Mouse (Mus musculus) CH12.LX (cell line): ENCODE data around the gene Slc25a41. TPM values are rescaled to one million over a fixed set of nuclear protein-coding genes. Genes with fewer than 3 reads are reported as not detected.

Experiments used
- DNase-seq: peaks from one replicate; pipeline ENCODE4 v3.0.0-alpha.2; 2013; ENCODE audit errors: extremely low read depth
- H3K27ac ChIP-seq: 2 replicates; pipeline ENCODE4 v1.5.1; 2012; ENCODE audit warnings: low read depth, mild to moderate bottlenecking, control low read depth, moderate library complexity; ENCODE audit not compliant: insufficient read depth
- H3K27me3 ChIP-seq: replicated peaks from 2 replicates; pipeline ENCODE3; 2012; ENCODE audit warnings: inconsistent platforms
- H3K36me3 ChIP-seq, 2 experiments: replicated peaks in 1 of 2; 2 replicates each; pipeline versions ENCODE3 to v1.6.1; 2012; ENCODE audit warnings: inconsistent platforms in 1 of 2, low read length in 1 of 2, mild to moderate bottlenecking in 1 of 2, mixed read lengths in 1 of 2, moderate library complexity in 1 of 2; ENCODE audit not compliant: control insufficient read depth in 1 of 2, insufficient read depth in 1 of 2
- H3K4me1 ChIP-seq, 2 experiments: 2 replicates each; pipeline ENCODE4 v1.6.1; 2012; ENCODE audit warnings: inconsistent platforms in 1 of 2, moderate library complexity in 1 of 2; ENCODE audit not compliant: insufficient read depth in 2 of 2, control insufficient read depth in 1 of 2
- H3K4me2 ChIP-seq: 2 replicates; pipeline ENCODE4 v1.6.1; 2012; ENCODE audit warnings: low read depth, mild to moderate bottlenecking, control low read depth; ENCODE audit not compliant: poor library complexity, insufficient read depth, severe bottlenecking
- H3K4me3 ChIP-seq, 3 experiments: fragments of 150-350 bp in 1 of 3; sonication (generic) in 1 of 3; replicated peaks in 1 of 3; 2 replicates each; pipeline versions ENCODE3 to v1.5.1; 2011 to 2012; ENCODE audit warnings: low read depth in 2 of 3, low read length in 2 of 3, mild to moderate bottlenecking in 2 of 3, moderate library complexity in 2 of 3, control low read depth in 1 of 3, improper control_type of control experiment in 1 of 3, inconsistent platforms in 1 of 3, mixed read lengths in 1 of 3; ENCODE audit not compliant: poor library complexity in 1 of 3
- H3K79me2 ChIP-seq: replicated peaks from 2 replicates; pipeline ENCODE4 v1.6.1; 2012; ENCODE audit warnings: mild to moderate bottlenecking, moderate library complexity; ENCODE audit not compliant: control insufficient read depth, poor library complexity, insufficient read depth, severe bottlenecking; ENCODE audit errors: extremely low read depth
- H3K9ac ChIP-seq: 2 replicates; pipeline ENCODE4 v1.6.1; 2012; ENCODE audit warnings: low read depth, mild to moderate bottlenecking, control low read depth, moderate library complexity; ENCODE audit not compliant: insufficient read depth
- H3K9me3 ChIP-seq: replicated peaks from 2 replicates; pipeline ENCODE3; 2012; ENCODE audit warnings: low read length, inconsistent platforms, mixed read lengths
- CTCF ChIP-seq, 2 experiments: IDR thresholded peaks in 1 of 2; conservative IDR thresholded peaks in 1 of 2; 2 replicates each; pipeline ENCODE4 v1.5.1; 2011 to 2012; ENCODE audit warnings: low read depth in 2 of 2, low read length in 2 of 2, improper control_type of control experiment in 1 of 2, inconsistent platforms in 1 of 2, mild to moderate bottlenecking in 1 of 2, moderate library complexity in 1 of 2
- EP300 ChIP-seq: IDR thresholded peaks from 2 replicates; pipeline ENCODE4 v1.6.1; 2011; ENCODE audit warnings: low read length, improper control_type of control experiment
- ETS1 ChIP-seq: conservative IDR thresholded peaks from 2 replicates; pipeline ENCODE4 v1.6.1; 2012; ENCODE audit warnings: low read depth, mild to moderate bottlenecking, inconsistent platforms, low read length, improper control_type of control experiment, moderate library complexity
- GABPA ChIP-seq: IDR thresholded peaks from 2 replicates; pipeline ENCODE4 v1.6.1; 2012; ENCODE audit warnings: low read depth, low read length, improper control_type of control experiment, inconsistent platforms; ENCODE audit not compliant: insufficient replicate concordance
- IRF4 ChIP-seq: IDR thresholded peaks from 2 replicates; pipeline ENCODE4 v1.6.1; 2014; ENCODE audit warnings: low read depth, mild to moderate bottlenecking, inconsistent platforms, low read length, improper control_type of control experiment
- JUN ChIP-seq: IDR thresholded peaks from 2 replicates; pipeline ENCODE4 v1.6.1; 2011; ENCODE audit warnings: low read depth, mild to moderate bottlenecking, low read length, improper control_type of control experiment, moderate library complexity; ENCODE audit not compliant: insufficient read depth
- JUND ChIP-seq: conservative IDR thresholded peaks from 2 replicates; pipeline ENCODE4 v1.6.1; 2011; ENCODE audit warnings: low read depth, low read length, improper control_type of control experiment
- KAT2A ChIP-seq: IDR thresholded peaks from 2 replicates; pipeline ENCODE4 v1.6.1; 2012; ENCODE audit warnings: low read length, improper control_type of control experiment, inconsistent platforms; ENCODE audit not compliant: insufficient replicate concordance
- MAX ChIP-seq: IDR thresholded peaks from 2 replicates; pipeline ENCODE4 v1.6.1; 2011; ENCODE audit warnings: low read length, improper control_type of control experiment
- MAZ ChIP-seq: IDR thresholded peaks from 2 replicates; pipeline ENCODE4 v1.6.1; 2012; ENCODE audit warnings: low read depth, mild to moderate bottlenecking, inconsistent platforms, low read length, improper control_type of control experiment, moderate library complexity
- MEF2A ChIP-seq: IDR thresholded peaks from 2 replicates; pipeline ENCODE4 v1.6.1; 2014; ENCODE audit warnings: low read depth, mild to moderate bottlenecking, inconsistent platforms, low read length, improper control_type of control experiment, borderline replicate concordance
- MXI1 ChIP-seq: IDR thresholded peaks from 2 replicates; pipeline ENCODE4 v1.6.1; 2011; ENCODE audit warnings: mild to moderate bottlenecking, low read depth, low read length, improper control_type of control experiment
- PAX5 ChIP-seq: IDR thresholded peaks from 2 replicates; pipeline ENCODE4 v1.6.1; 2012; ENCODE audit warnings: low read length, inconsistent platforms, mixed read lengths
- POLR2A ChIP-seq: IDR thresholded peaks from 2 replicates; pipeline ENCODE4 v1.6.1; 2011; ENCODE audit warnings: low read depth, mild to moderate bottlenecking, improper control_type of control experiment, low read length
- RAD21 ChIP-seq: IDR thresholded peaks from 2 replicates; pipeline ENCODE4 v1.6.1; 2011; ENCODE audit warnings: low read depth, mild to moderate bottlenecking, low read length, improper control_type of control experiment, moderate library complexity
- SMC3 ChIP-seq: IDR thresholded peaks from 2 replicates; pipeline ENCODE4 v1.6.1; 2011; ENCODE audit warnings: low read depth, low read length, improper control_type of control experiment
- TBP ChIP-seq: conservative IDR thresholded peaks from 2 replicates; pipeline ENCODE4 v1.6.1; 2011; ENCODE audit warnings: low read depth, low read length, improper control_type of control experiment
- USF1 ChIP-seq: IDR thresholded peaks from 2 replicates; pipeline ENCODE4 v1.6.1; 2014; ENCODE audit warnings: low read depth, mild to moderate bottlenecking, inconsistent platforms, low read length, improper control_type of control experiment
- ZC3H11A ChIP-seq: IDR thresholded peaks from 2 replicates; pipeline ENCODE4 v1.6.1; 2012; ENCODE audit warnings: low read depth, mild to moderate bottlenecking, inconsistent platforms, low read length, improper control_type of control experiment
- dilution Hi-C: fragments of 300-500 bp; cut with MboI; formaldehyde crosslinking; loops from 2 replicates; pipeline ENCODE4 v1.14.3; 2020; ENCODE audit warnings: low sequenced_read_pairs; ENCODE audit not compliant: extremely low pct_unique_long_range_greater_than_20kb, extremely low pct_ligation_motif_present
- in situ Hi-C: fragments of 300-500 bp; cut with MboI; formaldehyde crosslinking; loops from 3 replicates; pipeline ENCODE4 v1.14.3; 2019; ENCODE audit warnings: low sequenced_read_pairs, low pct_ligation_motif_present, low pct_unique_long_range_greater_than_20kb, mixed read lengths
- polyA plus RNA-seq: library from polyadenylated mRNA; unstranded; fragments of >175 nt; gene quantifications from 2 replicates; pipeline ENCODE4 v1.2.1, GENCODE M21; 2012; ENCODE audit warnings: low read depth; ENCODE audit not compliant: insufficient read length
- total RNA-seq, 2 experiments: library from RNA; depleted of rRNA; stranded (reverse); fragments of 300-350 nt in 1 of 2; fragments of >200 nt in 1 of 2; gene quantifications; 2 replicates each; pipeline ENCODE4 v1.2.3; 2012 to 2014

The Slc25a41 gene
- total and polyA plus RNA-seq, 3 experiments: not detected

- H3K36me3 ChIP-seq: peaks cover 19 to 53% of the 10 kb centered on the region in 2 experiments
- DNase-seq: no peak
- peaks cover 9% of the 10 kb centered on the region; the same call in 1 of the 2 replicates for H3K79me2 ChIP-seq
- no peaks in the 10 kb centered on the region for H3K27me3 ChIP-seq
- no peaks in the 10 kb centered on the region for H3K9me3 ChIP-seq
- no peak overlapping the region for H3K27ac ChIP-seq
- H3K4me1 ChIP-seq: peaks cover 25 to 40% of the 10 kb centered on the region in 2 experiments
- dilution Hi-C loops: no loop called here
- in situ Hi-C loops: loop anchor here (25.0 kb wide), 1 partner anchor 256 kb away; no protein-coding TSS in a partner anchor
- TF ChIP-seq GABPA: no peak
- no peak for TF ChIP-seq JUND
- no peak for TF ChIP-seq MAX
- TF ChIP-seq RAD21: no peak
- no peak for TF ChIP-seq EP300
- no peak for TF ChIP-seq SMC3
- TF ChIP-seq KAT2A: no peak
- TF ChIP-seq PAX5: no peak
- TF ChIP-seq USF1: no peak
- no peak for TF ChIP-seq ETS1
- TF ChIP-seq MEF2A: no peak
- no peak for TF ChIP-seq POLR2A
- TF ChIP-seq IRF4: no peak
- TF ChIP-seq TBP: no peak
- no peak for TF ChIP-seq MXI1
- TF ChIP-seq ZC3H11A: no peak
- no peak for TF ChIP-seq MAZ
- H3K4me3 ChIP-seq: no peak overlapping the region
- no peak overlapping the region for H3K4me2 ChIP-seq
- H3K9ac ChIP-seq: no peak overlapping the region
These were observed 39.9 kb upstream of the Slc25a41 start for GRCm38 (mm10) chr17:57081234-57081842.

- Histone ChIP-seq H3K9ac (no peak overlapping the region), H3K4me1 (peaks cover 26 to 54% of the 10 kb centered on the region in 2 experiments), H3K9me3 (no peaks in the 10 kb centered on the region), H3K27ac (no peak overlapping the region), H3K27me3 (no peaks in the 10 kb centered on the region), H3K4me2 (no peak overlapping the region; the same call in 1 of the 2 replicates), H3K4me3 (no peak overlapping the region), H3K79me2 (peaks cover 9% of the 10 kb centered on the region; the same call in 1 of the 2 replicates), H3K36me3 (peaks cover 19 to 60% of the 10 kb centered on the region in 2 experiments)
- dilution Hi-C loops (no loop called here), in situ Hi-C loops (loop anchor here (25.0 kb wide), 1 partner anchor 257 kb away; no protein-coding TSS in a partner anchor)
- TF ChIP-seq KAT2A (no peak), JUN (no peak), CTCF (conservative IDR thresholded peaks at IDR 0.05 in 1 of 2, IDR thresholded peaks at IDR 0.05 in 1 of 2; ENCODE audit: low read depth in 2 of 2, low read length in 2 of 2) (no peak)
- DNase-seq: no peak
These were observed 38.5 kb upstream of the Slc25a41 start for GRCm38 (mm10) chr17:57079919-57080318.
